In the genomic region with DNA sequence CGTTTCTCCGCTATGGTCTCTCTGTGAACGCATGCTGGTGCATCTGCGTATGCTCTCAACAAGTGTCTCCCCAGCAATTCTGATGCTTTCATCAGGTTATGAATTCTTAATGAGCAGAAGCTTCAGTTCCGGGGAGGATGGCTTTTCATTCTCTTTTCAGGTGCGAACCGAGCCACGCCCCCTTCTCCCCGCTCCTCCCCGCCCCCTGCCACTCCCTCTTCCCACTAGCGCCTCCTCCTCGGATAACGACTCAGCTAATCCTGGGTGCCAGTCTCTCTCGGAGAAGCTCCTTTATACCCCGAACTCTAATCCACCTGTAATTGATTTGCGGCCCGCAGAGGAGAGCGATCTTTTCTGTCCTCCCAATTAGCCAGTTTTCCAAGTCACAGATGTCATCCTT, we compare ENCODE assay signal across 23 mouse cellular contexts. TPM values are rescaled to one million over a fixed set of nuclear protein-coding genes. Genes with fewer than 3 reads are reported as not detected.
DNase-seq lines count a peak whose midpoint lies in the region; ATAC-seq lines count a peak whose summit lies in the region.
"Had no signal": no experiment of that assay in that cellular context is flagged by ENCODE, and none has a peak within 500 bp of the region (broad histone marks: within the 10 kb centered on the region; RNA-seq: fewer than 3 reads in every experiment).

No protein-coding gene starts in this region.

- H3K9me3 ChIP-seq in neural tube, embryonic 11.5 days (ENCODE audit: control insufficient read depth, low read length), result no peaks in the 10 kb centered on the region
- H3K9me3 ChIP-seq in neural tube, embryonic 15.5 days (replicated peaks), result no peaks in the 10 kb centered on the region
- H3K9me3 ChIP-seq: forebrain, embryonic 13.5 days; forebrain, embryonic 15.5 days had no signal

- H3K4me1 ChIP-seq in neural tube, embryonic 11.5 days (ENCODE audit: control insufficient read depth, insufficient read depth, low read length), result peaks cover 8% of the 10 kb centered on the region
- H3K4me1 ChIP-seq in neural tube, embryonic 15.5 days, result peaks cover 16% of the 10 kb centered on the region

- ATAC-seq in neural tube, embryonic 11.5 days (ENCODE audit: insufficient read depth, low FRiP score, low TSS enrichment), result no peak
- ATAC-seq in neural tube, embryonic 15.5 days (ENCODE audit: low FRiP score), result no peak
- ATAC-seq: CD4-positive, CD25-positive, alpha-beta regulatory T cell, adult 4 months; forebrain, embryonic 13.5 days; forebrain, embryonic 15.5 days; forebrain, postnatal 0 days had no signal

- H3K27ac ChIP-seq in neural tube, embryonic 11.5 days (ENCODE audit: low read depth, low read length), result no peak overlapping the region
- no peak overlapping the region for H3K27ac ChIP-seq in neural tube, embryonic 15.5 days (replicated peaks)
- H3K27ac ChIP-seq: embryonic facial prominence, embryonic 10.5 days; embryonic facial prominence, embryonic 12.5 days; forebrain, embryonic 13.5 days; forebrain, embryonic 15.5 days had no signal

- peaks cover 21% of the 10 kb centered on the region for H3K27me3 ChIP-seq in neural tube, embryonic 11.5 days (ENCODE audit: control insufficient read depth, insufficient read depth, low read length)
- peaks cover 43% of the 10 kb centered on the region for H3K27me3 ChIP-seq in neural tube, embryonic 15.5 days (replicated peaks)
- H3K27me3 ChIP-seq: CH12.LX had no signal

- H3K4me3 ChIP-seq in neural tube, embryonic 11.5 days (ENCODE audit: low read depth, low read length), result no peak overlapping the region
- no peak overlapping the region for H3K4me3 ChIP-seq in neural tube, embryonic 15.5 days (replicated peaks)
- H3K4me3 ChIP-seq: embryonic facial prominence, embryonic 10.5 days; embryonic facial prominence, embryonic 12.5 days; forebrain, embryonic 13.5 days; forebrain, embryonic 15.5 days had no signal

- peak; percentile 11 for DNase-seq in neural tube, embryonic 11.5 days (ENCODE audit: low spot score)
- DNase-seq in ES-CJ7 (ENCODE audit: low read depth, low spot score) (peak; percentile 52), ZHBTc4 (ENCODE audit: low read depth, low spot score) (peak; percentile 59)
- no peak for DNase-seq in adrenal gland, postnatal 10 days
- DNase-seq in urinary bladder, adult 2 months (ENCODE audit: low spot score), result no peak
- DNase-seq: adrenal gland, adult 2 months; adrenal gland, postnatal 14 days; adrenal gland, postnatal 36 days; B cell, adult 2 months; cerebellum, adult 11-12 months; cerebellum, adult 2 months; cerebellum, adult 9-10 months; cerebellum, postnatal 10 days; cerebellum, postnatal 25 days; forebrain, postnatal 0 days had no signal

- H3K36me3 ChIP-seq in neural tube, embryonic 11.5 days (ENCODE audit: control insufficient read depth, insufficient read depth, low read length), result no peaks in the 10 kb centered on the region
- H3K36me3 ChIP-seq in neural tube, embryonic 15.5 days, result no peaks in the 10 kb centered on the region
- H3K36me3 ChIP-seq: embryonic facial prominence, embryonic 10.5 days; embryonic facial prominence, embryonic 12.5 days; forebrain, embryonic 15.5 days had no signal

- 37% methylated on average over 18 of the region's 18 CpGs for WGBS in neural tube, embryonic 11.5 days
- 52% methylated on average over 18 of the region's 18 CpGs for WGBS in neural tube, embryonic 15.5 days

- no peak overlapping the region for H3K9ac ChIP-seq in neural tube, embryonic 11.5 days (ENCODE audit: low read length)
- no peak overlapping the region for H3K9ac ChIP-seq in neural tube, embryonic 15.5 days (replicated peaks)
- H3K9ac ChIP-seq: embryonic facial prominence, embryonic 12.5 days; forebrain, embryonic 13.5 days; forebrain, embryonic 15.5 days; forebrain, postnatal 0 days had no signal

- H3K4me2 ChIP-seq in neural tube, embryonic 11.5 days (ENCODE audit: low read depth), result no peak overlapping the region
- no peak overlapping the region for H3K4me2 ChIP-seq in neural tube, embryonic 15.5 days
- H3K4me2 ChIP-seq: embryonic facial prominence, embryonic 12.5 days; forebrain, embryonic 13.5 days; forebrain, embryonic 15.5 days had no signal

RNA-seq across cellular contexts. Expression of a gene that starts 12.9 kb away (rescaled TPM):
- 44.0 and 45.8 TPM in 2 replicates for polyA plus RNA-seq in neural tube, embryonic 11.5 days (2014; fragmentation: Nextera tagmentation; extraction: Ambion mirVana)
- polyA plus RNA-seq in neural tube, embryonic 15.5 days (2015; fragmentation: Nextera tagmentation; extraction: Ambion mirVana), result 21.7 and 30.5 TPM in 2 replicates
- total RNA-seq in adrenal gland, postnatal 10 days (2021), result not detected
- polyA plus RNA-seq in urinary bladder, adult 2 months (2012; rRNA removed), result not detected in 2 replicates
- total RNA-seq: adrenal gland, adult 2 months; adrenal gland, postnatal 14 days; adrenal gland, postnatal 36 days; CH12.LX; MEL had no signal
- polyA plus RNA-seq: adrenal gland, adult 2 months; CD4-positive, CD25-positive, alpha-beta regulatory T cell, adult 4 months had no signal

Comparison
In these comparisons a context has a peak if more than half of its experiments do, and no peak if none do; other contexts are left out.
1. DNase-seq: peak in neural tube, embryonic 11.5 days (single experiment), ES-CJ7 (single experiment) and ZHBTc4 (single experiment); none in adrenal gland, postnatal 10 days (single experiment) and urinary bladder, adult 2 months (single experiment).
2. RNA of a gene that starts 12.9 kb away (polyA plus RNA-seq): 44.0 to 45.8 TPM in neural tube, embryonic 11.5 days and 21.7 to 30.5 TPM in neural tube, embryonic 15.5 days; not detected in urinary bladder, adult 2 months; every median in the first group is over 10 times any median in the second.